Mouse (Mus musculus): ENCODE results near the gene Rtl8b.
"Not testable (repeated sequence)": the region's sequence is repeated elsewhere in the genome, so short reads cannot be mapped to it uniquely, and the experiment has no call there.

DNA sequence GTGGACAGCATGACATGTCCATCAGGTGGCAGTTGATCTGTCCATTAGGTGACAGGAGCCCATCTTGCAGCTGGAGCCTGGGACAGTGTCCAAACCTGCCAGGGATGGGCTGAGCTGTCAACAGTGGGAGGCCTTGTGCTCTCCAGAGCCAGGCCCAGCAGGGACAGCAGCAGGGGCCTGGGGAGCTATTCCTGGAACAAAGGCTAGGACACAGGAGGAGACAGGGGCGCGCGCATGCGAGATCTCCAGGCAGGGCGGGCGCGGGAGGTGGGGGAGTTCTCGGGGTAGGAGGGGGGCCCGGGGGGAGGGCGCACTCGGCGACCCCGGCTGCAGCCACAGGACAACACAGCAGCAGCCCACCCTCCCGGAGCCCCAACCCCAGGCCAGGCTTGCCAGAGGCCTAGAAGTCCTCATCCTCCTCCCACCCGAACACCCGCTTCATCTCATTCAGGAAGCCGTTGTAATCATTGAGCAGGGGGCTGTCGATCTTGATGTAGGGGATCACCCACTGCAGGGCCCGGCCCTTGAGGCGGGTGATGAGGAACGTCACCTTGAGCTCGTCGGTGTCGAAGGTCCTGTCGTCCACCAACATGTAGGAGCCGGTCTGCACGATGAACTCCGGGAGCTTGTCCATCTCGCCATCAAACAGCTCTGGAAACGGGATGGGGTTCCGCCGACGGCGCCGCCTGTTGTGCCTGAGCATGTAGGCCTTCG is 494 bp downstream of the Rtl8b start:
- not testable (repeated sequence) for TF ChIP-seq CTCF, EP300 (IDR thresholded peaks at IDR 0.05)

Measured in lung, postnatal 0 days (tissue).